Mouse (Mus musculus) spleen, adult 18-20 months (tissue): ENCODE results near the gene Wnt6.

ENCODE experiments used
- DNase-seq, 2 experiments: peaks; one replicate each; pipeline ENCODE4 v3.0.0; 2022; ENCODE audit warnings: mixed read lengths in 2 of 2

Wnt6 gene

DNA sequence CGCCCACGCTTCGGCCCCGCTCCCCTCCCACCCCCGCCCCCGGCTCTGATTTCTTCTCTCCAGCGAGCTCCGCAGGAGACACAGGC is at the start of gene Wnt6:
TSS of gene Wnt6 (plus strand) at position 48 of the 86 bp plus-strand sequence.
- no peak for DNase-seq

GRCm38 (mm10) chr1:74723748-74724147 is 47.9 kb upstream of the Wnt6 start:
- DNase-seq = no peak

DNA sequence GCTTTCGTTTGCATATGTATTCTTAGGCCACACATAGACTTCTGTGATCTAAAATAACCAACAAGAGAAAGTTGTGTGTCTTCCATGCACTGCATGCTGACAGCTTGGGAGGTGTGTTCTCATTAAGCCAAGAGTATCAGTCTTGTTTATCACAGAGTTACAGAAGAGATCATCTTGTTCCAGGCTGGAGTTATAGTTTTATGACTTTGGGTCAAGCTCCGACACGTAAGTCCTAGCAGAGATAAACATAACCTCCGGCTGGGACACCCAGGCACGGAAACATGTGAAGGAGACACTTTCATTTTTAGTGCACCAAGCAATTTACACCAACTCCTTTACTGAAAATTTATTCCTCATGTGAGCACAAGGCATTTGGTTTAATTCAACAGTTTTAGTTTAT is 45.6 kb upstream of the Wnt6 start:
- no peak for DNase-seq

- DNase-seq = no peak
These were observed 45.0 kb upstream of the Wnt6 start for GRCm38 (mm10) chr1:74726674-74727073.

DNA sequence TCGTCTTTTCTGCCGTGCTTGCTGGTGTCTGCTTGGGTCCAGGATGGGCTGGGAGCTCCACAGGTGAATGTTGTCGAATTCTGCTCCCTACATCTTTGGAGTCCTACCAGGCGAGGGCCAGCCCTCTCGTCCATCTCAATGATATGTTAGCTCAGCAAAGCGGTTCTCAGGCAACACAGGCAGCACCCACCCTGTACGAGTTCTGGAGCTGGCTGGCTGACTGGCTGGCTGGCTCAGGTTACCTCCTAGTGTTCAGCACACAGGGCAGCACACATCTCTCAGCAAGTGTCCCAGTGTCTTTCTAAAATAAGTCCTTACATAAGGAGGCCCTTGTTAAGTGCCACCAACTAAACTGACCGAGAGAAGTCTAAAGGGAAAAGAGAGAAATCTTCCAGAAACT is 43.2 kb upstream of the Wnt6 start:
- DNase-seq = no peak

DNA sequence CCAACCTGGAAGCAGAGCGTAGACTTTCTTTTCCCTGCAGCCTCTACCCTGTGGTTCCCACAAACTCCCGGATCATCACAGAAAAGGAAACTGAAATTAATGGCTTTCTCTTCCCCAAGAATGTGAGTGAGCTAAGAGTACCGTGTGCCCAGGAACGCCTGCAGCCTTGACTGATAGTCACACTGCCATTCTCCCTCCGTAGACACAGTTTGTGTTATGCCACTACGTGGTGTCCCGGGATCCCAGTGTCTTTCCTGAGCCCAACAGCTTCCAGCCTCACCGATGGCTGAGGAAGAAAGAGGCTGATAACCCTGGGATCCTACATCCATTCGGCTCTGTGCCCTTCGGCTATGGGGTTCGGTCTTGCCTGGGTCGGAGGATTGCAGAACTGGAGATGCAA is 34.7 kb upstream of the Wnt6 start:
- no peak for DNase-seq

- no peak for DNase-seq
These were observed 34.2 kb upstream of the Wnt6 start for GRCm38 (mm10) chr1:74737500-74737899.

GRCm38 (mm10) chr1:74740846-74741245 is 30.8 kb upstream of the Wnt6 start:
- DNase-seq = no peak

DNA sequence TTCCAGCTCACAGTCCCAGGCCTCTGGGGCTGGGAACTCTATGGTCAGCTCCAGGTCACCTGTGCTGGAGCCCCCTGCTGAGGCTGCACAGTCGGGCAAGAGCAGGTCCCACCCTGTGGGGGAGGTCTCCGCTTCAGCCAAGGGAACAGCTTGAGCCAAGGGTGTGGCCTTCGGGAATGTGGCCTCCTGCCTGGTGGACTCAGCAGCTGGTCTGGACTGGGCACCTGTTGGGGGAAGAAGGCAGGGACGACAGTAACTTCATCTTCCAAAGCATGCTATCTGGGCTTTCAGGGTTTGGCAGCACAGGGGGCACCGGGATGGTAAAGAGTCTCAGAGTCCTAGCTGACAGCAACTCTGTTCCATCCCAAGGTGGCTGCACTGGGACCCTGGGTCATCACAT is 24.4 kb upstream of the Wnt6 start:
- DNase-seq = no peak

DNA sequence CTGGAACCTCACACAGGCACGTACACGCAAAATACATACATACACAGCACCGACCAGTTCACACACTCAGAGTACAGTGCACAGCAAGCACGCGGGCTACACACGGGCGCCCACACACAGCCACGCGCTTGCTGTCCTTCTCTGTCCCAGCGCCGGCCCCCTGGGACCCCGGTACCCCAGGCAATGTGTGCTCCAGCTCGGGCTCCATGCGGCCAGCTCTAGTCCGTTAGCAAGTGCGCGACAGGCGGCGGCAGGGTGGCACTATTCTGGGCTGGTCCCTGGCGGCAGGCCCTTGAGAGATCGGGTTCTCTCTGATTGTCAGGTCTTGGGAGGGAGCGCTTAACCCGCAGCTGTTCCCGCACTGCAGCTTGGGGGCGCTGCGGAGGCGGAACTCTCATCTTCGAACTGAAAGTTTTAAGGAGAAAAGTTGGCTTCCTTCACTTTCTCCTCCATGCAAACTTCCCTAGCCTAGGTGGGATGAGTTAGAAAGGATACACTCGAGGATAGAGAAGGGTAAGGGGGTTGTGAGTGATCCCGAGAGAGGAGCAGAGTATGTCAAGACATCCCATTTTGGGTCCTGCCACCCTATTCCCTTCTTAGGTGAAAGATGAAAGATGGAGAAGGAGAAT is 22.9 kb upstream of the Wnt6 start, which contains the start of gene Prkag3:
TSS of gene Prkag3 (minus strand) at position 579 of the 629 bp plus-strand sequence.
- DNase-seq = peak; percentile 17 to 65

- DNase-seq = no peak
These were observed 22.4 kb upstream of the Wnt6 start for GRCm38 (mm10) chr1:74749301-74749700.

- no peak for DNase-seq
These were observed 21.0 kb upstream of the Wnt6 start for GRCm38 (mm10) chr1:74750683-74751082.

DNA sequence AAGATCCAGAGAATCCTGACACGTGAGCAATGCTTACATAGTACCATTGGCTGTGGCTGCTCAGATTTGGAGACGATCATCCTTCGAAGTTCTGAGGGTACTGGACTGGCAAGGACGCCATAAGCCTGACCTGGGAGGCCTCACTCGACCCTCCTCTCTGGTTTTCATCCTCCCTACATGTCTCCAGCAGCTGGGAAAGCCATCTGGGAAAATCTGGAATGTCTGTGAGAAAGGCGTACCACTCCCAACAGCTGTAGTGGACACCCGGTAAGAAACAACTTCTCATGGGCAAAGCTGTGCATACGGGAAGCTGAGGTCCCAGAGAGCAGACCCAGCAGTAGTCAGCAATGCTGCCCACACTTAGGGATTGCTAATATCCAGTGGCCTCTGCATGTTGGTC is 19.5 kb upstream of the Wnt6 start:
- no peak for DNase-seq

DNA sequence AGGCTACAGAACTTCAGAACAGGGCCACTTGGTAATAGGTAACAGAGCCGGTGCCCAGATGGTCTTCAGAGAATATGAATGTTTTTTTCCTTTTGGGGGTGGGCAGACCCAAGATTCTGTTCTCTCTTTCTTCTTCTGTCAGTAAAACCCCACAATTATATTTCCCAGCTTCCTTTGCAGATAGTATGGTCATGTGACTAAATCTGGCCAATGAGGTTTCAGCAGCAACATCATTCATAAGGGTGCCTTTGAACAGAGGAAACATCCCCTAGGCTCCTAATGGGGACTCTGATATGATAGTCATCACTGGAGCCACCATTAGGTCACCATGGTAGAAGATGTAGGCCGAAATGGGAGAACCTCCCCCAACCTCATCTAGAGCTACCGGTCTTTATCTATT is 18.9 kb upstream of the Wnt6 start:
- DNase-seq = no peak

- DNase-seq = no peak
These were observed 18.3 kb upstream of the Wnt6 start for GRCm38 (mm10) chr1:74753266-74753974.

DNA sequence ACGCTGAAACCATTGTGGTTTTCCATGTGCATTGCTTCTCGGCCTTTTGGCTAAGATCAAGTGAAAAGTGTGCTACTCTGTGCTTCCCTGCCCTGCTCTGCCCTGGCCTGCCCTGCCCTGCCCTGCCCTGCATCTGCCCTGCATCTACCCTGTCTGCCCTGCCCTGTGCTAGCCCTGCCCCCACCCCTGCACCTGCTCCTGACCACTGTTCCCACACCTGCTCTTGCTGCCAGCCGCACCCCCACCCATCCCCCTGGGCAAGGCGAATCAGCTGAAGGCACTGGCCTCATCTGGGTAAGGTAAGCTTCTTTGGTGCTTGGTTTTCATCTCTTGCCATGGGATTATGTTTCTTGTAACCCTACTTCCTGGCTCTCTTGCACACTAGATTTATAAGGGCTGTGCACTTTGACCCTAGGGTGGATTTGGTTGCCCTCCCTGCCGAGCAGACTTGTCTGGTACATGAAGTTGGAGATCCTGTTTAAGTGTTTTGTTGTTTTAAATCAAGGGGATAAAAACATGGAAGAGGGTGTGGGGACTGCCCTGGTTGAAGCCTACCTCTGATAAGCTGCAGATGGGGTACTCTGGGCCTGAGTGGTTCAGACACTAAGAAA is 17.4 kb upstream of the Wnt6 start:
- no peak for DNase-seq

DNA sequence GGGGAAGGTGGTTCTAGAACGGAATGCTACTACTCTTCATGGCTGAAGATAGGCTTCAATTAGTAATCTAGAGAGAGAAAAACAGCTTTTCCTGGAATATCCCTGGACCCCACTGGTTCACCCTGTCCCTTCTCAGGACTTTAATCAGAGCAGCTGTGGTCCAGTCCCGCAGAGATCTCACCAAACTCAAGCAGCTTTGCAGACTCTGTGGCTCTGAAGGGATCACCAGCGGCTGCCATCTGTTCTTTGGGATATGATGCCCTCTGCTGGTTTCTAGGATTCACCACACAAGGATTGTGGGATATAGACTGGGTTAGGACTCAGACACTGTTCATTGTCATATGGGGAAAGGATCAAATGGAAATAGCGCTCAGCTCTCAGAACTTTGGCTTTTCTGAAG is 11.9 kb upstream of the Wnt6 start:
- no peak for DNase-seq

DNA sequence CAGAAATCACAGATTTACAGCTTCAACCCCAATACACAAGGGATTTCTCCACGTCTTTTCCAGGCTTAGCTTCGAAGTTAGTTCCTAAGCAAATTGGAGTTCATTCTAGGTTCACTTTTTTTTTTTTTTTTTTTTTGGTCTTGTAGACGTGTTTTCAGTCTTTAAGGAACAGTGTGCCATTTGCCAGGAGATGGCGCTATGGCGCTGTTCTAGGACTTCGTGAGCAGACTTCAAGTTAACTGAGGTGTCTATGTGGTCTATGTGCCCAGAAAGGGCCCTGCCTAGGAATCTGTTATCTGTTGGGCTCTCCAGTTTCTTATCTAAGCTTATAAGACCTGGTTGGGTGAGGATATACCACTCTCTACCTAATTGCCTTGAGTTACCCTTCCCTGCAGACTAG is 8.6 kb upstream of the Wnt6 start:
- DNase-seq = peak; percentile 41 to 65

GRCm38 (mm10) chr1:74770727-74771466 is 795 bp upstream of the Wnt6 start:
- DNase-seq = no peak

DNA sequence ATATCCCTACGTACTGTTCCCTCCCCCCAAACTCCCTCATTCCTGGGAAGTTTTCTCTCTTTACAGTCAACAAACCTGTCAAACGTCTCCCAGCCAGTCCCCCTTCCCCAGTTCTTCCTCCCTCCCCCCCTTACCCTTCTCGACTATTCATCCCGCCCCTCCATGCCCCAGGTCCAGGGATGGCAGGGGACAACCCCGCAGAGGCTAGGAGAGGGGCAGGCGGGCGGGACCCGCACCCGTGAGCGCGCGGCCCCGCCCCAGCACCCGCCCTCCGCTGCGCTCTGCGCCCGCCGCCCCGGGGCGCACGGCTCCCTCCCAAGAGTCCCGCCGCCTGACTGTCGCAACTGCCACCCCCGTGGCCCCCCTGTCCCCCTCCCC is 236 bp upstream of the Wnt6 start:
- no peak for DNase-seq

- DNase-seq = no peak
These were observed 384 bp downstream of the Wnt6 start for GRCm38 (mm10) chr1:74771931-74772620.

DNA sequence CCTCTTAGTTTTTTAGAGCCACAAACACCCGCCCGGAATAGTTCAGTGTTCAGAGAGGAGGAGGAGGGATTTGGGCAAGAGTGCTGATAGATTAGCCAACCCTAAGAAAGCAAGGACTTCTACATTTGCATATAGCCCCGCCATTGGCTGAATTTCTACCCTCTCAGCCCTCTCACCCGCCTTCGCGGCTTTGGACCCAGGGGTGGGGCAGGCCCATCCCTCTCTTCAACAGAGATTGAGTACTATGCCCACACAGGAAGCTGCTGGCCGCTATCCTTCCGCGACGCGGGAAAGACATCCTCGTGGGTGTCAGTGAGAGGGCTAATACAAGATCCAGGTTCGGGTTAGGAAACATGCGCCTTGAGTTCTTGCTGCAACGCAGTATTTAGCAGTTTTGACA is 1.4 kb downstream of the Wnt6 start:
- DNase-seq = peak; percentile 44 to 52

- DNase-seq = no peak
These were observed 2.4 kb downstream of the Wnt6 start for GRCm38 (mm10) chr1:74774062-74774461.

DNA sequence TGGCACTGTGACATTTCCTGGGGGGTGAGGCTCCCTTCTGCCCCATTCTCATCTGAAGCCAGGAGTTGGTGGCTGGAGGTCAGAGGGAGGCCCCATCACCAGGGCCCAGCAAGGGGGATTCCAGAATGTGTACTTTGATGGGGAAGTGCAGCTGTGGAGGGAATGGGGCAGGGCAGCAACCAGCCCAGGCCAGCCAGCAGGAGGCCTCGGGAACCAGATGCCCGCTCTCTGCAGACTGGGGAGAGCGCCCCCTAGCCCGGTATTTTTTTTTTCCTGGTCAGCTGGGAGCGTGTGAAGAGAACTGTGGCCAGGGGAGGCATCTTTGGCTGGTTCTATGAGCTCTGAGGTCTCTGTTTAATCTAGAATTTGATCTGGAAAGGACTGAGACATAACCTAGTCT is 4.1 kb downstream of the Wnt6 start:
- DNase-seq = no peak
